Mouse (Mus musculus): ENCODE measurements around the gene Gnl3l. TPM values are rescaled to one million over a fixed set of nuclear protein-coding genes. Genes with fewer than 3 reads are reported as not detected.

Gnl3l gene
- polyA plus RNA-seq, 1 experiment from 2014 or later: 15.2 TPM

GRCm38 (mm10) chrX:150955441-150955840 is 61.7 kb downstream of the Gnl3l start:
- no peaks in the 10 kb centered on the region for H3K4me1 ChIP-seq (replicated peaks; ENCODE audit: control insufficient read depth, insufficient read depth)
- no peak overlapping the region for H3K9ac ChIP-seq (ENCODE audit: low read length)
- no peaks in the 10 kb centered on the region for H3K9me3 ChIP-seq (ENCODE audit: control insufficient read depth, low read length)
- no peak overlapping the region for H3K4me3 ChIP-seq (ENCODE audit: low read depth, low read length)
- H3K27ac ChIP-seq (replicated peaks): no peak overlapping the region
- no peak for TF ChIP-seq EP300 (optimal IDR thresholded peaks at IDR 0.05)
- no peak for TF ChIP-seq CTCF (IDR thresholded peaks at IDR 0.05; ENCODE audit: low read depth)
- no peak overlapping the region for H3K4me2 ChIP-seq (replicated peaks; ENCODE audit: low read depth)
- WGBS: 37% methylated on average over 2 of the region's 2 CpGs
- ATAC-seq (ENCODE audit: low FRiP score, low TSS enrichment): peak; percentile 60; the same call in 1 of the 2 replicates
- DNase-seq (ENCODE audit: low spot score): no peak
- H3K36me3 ChIP-seq (ENCODE audit: control insufficient read depth, insufficient read depth, low read length): no peaks in the 10 kb centered on the region
- no peaks in the 10 kb centered on the region for H3K27me3 ChIP-seq (ENCODE audit: control insufficient read depth, insufficient read depth, low read length)

- H3K9me3 ChIP-seq (ENCODE audit: control insufficient read depth, low read length): no peaks in the 10 kb centered on the region
- no peaks in the 10 kb centered on the region for H3K27me3 ChIP-seq (ENCODE audit: control insufficient read depth, insufficient read depth, low read length)
Observed at GRCm38 (mm10) chrX:150954721-150955120, 62.4 kb downstream of the Gnl3l start.

More at GRCm38 (mm10) chrX:150954721-150955120, 62.4 kb downstream of the Gnl3l start:
- ATAC-seq (ENCODE audit: low FRiP score, low TSS enrichment) (no peak), DNase-seq (ENCODE audit: low spot score) (no peak)
- H3K4me1 ChIP-seq (replicated peaks; ENCODE audit: control insufficient read depth, insufficient read depth): no peaks in the 10 kb centered on the region
- no peak overlapping the region for H3K4me2 ChIP-seq (replicated peaks; ENCODE audit: low read depth)
- 62% methylated on average over 1 of the region's 1 CpGs for WGBS
- H3K27ac ChIP-seq (replicated peaks): no peak overlapping the region
- H3K36me3 ChIP-seq (ENCODE audit: control insufficient read depth, insufficient read depth, low read length): no peaks in the 10 kb centered on the region
- no peak overlapping the region for H3K4me3 ChIP-seq (ENCODE audit: low read depth, low read length)
- no peak for TF ChIP-seq CTCF (IDR thresholded peaks at IDR 0.05; ENCODE audit: low read depth)
- TF ChIP-seq EP300 (optimal IDR thresholded peaks at IDR 0.05): no peak
- no peak overlapping the region for H3K9ac ChIP-seq (ENCODE audit: low read length)

Other genes starting within 250 kb of the Gnl3l start
- gene Maged2, start 203.0 kb downstream of the Gnl3l start, polyA plus RNA-seq (2015; fragmentation: Nextera tagmentation; extraction: Ambion mirVana): 202 and 206 TPM in 2 replicates
- 2.8 and 3.1 TPM in 2 replicates for gene Fgd1, start 28.8 kb upstream of the Gnl3l start, polyA plus RNA-seq (2015; fragmentation: Nextera tagmentation; extraction: Ambion mirVana)
- gene Tsr2, start 79.2 kb upstream of the Gnl3l start, polyA plus RNA-seq (2015; fragmentation: Nextera tagmentation; extraction: Ambion mirVana): 16.3 and 16.9 TPM in 2 replicates
- gene Wnk3, start 180.8 kb upstream of the Gnl3l start, polyA plus RNA-seq (2015; fragmentation: Nextera tagmentation; extraction: Ambion mirVana): 0.19 and 0.39 TPM in 2 replicates